Comparison of ENCODE assay signal across 12 mouse cellular contexts in genomic region chr1:84470342-84470741, GRCm38 (mm10).
DNase-seq lines count a peak whose midpoint lies in the region; ATAC-seq and TF ChIP-seq lines count a peak whose summit lies in the region.
"Had no signal": no experiment of that assay in that cellular context is flagged by ENCODE, and none has a peak within 500 bp of the region (broad histone marks: within the 10 kb centered on the region; RNA-seq: fewer than 3 reads in every experiment).

No protein-coding gene starts in this region.

- H3K27me3 ChIP-seq in midbrain, postnatal 0 days (ENCODE audit: insufficient read depth, low read length), result no peaks in the 10 kb centered on the region
- no peaks in the 10 kb centered on the region for H3K27me3 ChIP-seq in midbrain, embryonic 16.5 days (ENCODE audit: control insufficient read depth, insufficient read depth, low read depth, low read length)
- H3K27me3 ChIP-seq in small intestine, adult 2 months (ENCODE audit: control insufficient read depth, insufficient read depth, low read length), result no peaks in the 10 kb centered on the region
- H3K27me3 ChIP-seq: forebrain, embryonic 12.5 days; heart, embryonic 15.5 days; lung, embryonic 15.5 days had no signal

- H3K36me3 ChIP-seq in midbrain, postnatal 0 days (ENCODE audit: insufficient read depth, low read length), result no peaks in the 10 kb centered on the region
- no peaks in the 10 kb centered on the region for H3K36me3 ChIP-seq in midbrain, embryonic 16.5 days (ENCODE audit: control insufficient read depth, insufficient read depth, low read length)
- no peaks in the 10 kb centered on the region for H3K36me3 ChIP-seq in small intestine, adult 2 months (ENCODE audit: control insufficient read depth, insufficient read depth, low read length)
- H3K36me3 ChIP-seq: forebrain, embryonic 12.5 days; heart, embryonic 15.5 days; lung, embryonic 15.5 days had no signal

- TF ChIP-seq POLR2A in small intestine, adult 2 months (IDR thresholded peaks at IDR 0.05; ENCODE audit: low read depth, low read length), result no peak

- no peak overlapping the region for H3K27ac ChIP-seq in midbrain, postnatal 0 days (ENCODE audit: low read depth, low read length)
- H3K27ac ChIP-seq in midbrain, embryonic 16.5 days (ENCODE audit: low read length), result no peak overlapping the region
- H3K27ac ChIP-seq in small intestine, adult 2 months (ENCODE audit: insufficient read depth, low read depth, low read length), result no peak overlapping the region
- H3K27ac ChIP-seq: forebrain, embryonic 12.5 days; heart, embryonic 15.5 days; lung, embryonic 15.5 days had no signal

- no peak overlapping the region for H3K9ac ChIP-seq in midbrain, postnatal 0 days (replicated peaks; ENCODE audit: low read length, poor library complexity, severe bottlenecking)
- no peak overlapping the region for H3K9ac ChIP-seq in midbrain, embryonic 16.5 days (ENCODE audit: low read depth, low read length)
- H3K9ac ChIP-seq: forebrain, embryonic 12.5 days; heart, embryonic 15.5 days; lung, embryonic 15.5 days had no signal

- WGBS in midbrain, postnatal 0 days, result 69% methylated on average over 4 of the region's 4 CpGs
- WGBS in midbrain, embryonic 16.5 days, result 75% methylated on average over 4 of the region's 4 CpGs
- WGBS in small intestine, adult 2 months, result 67% methylated on average over 4 of the region's 4 CpGs

- intact Hi-C loops in heart, postnatal 36 days (cut with DNase I), result no loop called here

- H3K4me2 ChIP-seq in midbrain, postnatal 0 days (ENCODE audit: low read depth, low read length, poor library complexity, severe bottlenecking), result no peak overlapping the region
- H3K4me2 ChIP-seq in midbrain, embryonic 16.5 days (ENCODE audit: low read length), result no peak overlapping the region
- H3K4me2 ChIP-seq: forebrain, embryonic 12.5 days; heart, embryonic 15.5 days; lung, embryonic 15.5 days had no signal

- no peak for ATAC-seq in midbrain, postnatal 0 days (ENCODE audit: low FRiP score)
- no peak for ATAC-seq in midbrain, embryonic 16.5 days

- peak; percentile 12 for DNase-seq in adrenal gland, postnatal 25 days
- no peak for DNase-seq in adrenal gland, adult 2 months
- DNase-seq in midbrain, postnatal 0 days (ENCODE audit: low spot score), result no peak
- peak; percentile 8 for DNase-seq in embryo, embryonic 10 days (ENCODE audit: low spot score)
- DNase-seq in kidney, postnatal 25 days, result no peak
- no peak for DNase-seq in heart, postnatal 36 days
- DNase-seq: cerebellum, adult 9-10 months had no signal

- H3K4me1 ChIP-seq in midbrain, postnatal 0 days (ENCODE audit: insufficient read depth, low read length), result no peaks in the 10 kb centered on the region
- H3K4me1 ChIP-seq in midbrain, embryonic 16.5 days (ENCODE audit: control insufficient read depth, insufficient read depth, low read length), result no peaks in the 10 kb centered on the region
- H3K4me1 ChIP-seq in small intestine, adult 2 months (ENCODE audit: control insufficient read depth, insufficient read depth, insufficient read length, low read length), result no peaks in the 10 kb centered on the region
- H3K4me1 ChIP-seq: forebrain, embryonic 12.5 days; heart, embryonic 15.5 days; lung, embryonic 15.5 days had no signal

- no peak overlapping the region for H3K4me3 ChIP-seq in midbrain, postnatal 0 days (ENCODE audit: low read depth, low read length)
- H3K4me3 ChIP-seq in midbrain, embryonic 16.5 days (ENCODE audit: low read depth, low read length), result no peak overlapping the region
- no peak overlapping the region for H3K4me3 ChIP-seq in small intestine, adult 2 months (ENCODE audit: low read depth, low read length)
- H3K4me3 ChIP-seq: forebrain, embryonic 12.5 days; heart, embryonic 15.5 days; lung, embryonic 15.5 days had no signal

- no peaks in the 10 kb centered on the region for H3K9me3 ChIP-seq in midbrain, postnatal 0 days (ENCODE audit: low read length)
- no peaks in the 10 kb centered on the region; the same call in 1 of the 2 replicates for H3K9me3 ChIP-seq in midbrain, embryonic 16.5 days (replicated peaks; ENCODE audit: control insufficient read depth, low read length, poor library complexity, severe bottlenecking)
- H3K9me3 ChIP-seq: forebrain, embryonic 12.5 days; heart, embryonic 15.5 days; lung, embryonic 15.5 days had no signal

- TF ChIP-seq CTCF in midbrain, postnatal 0 days (IDR thresholded peaks at IDR 0.05), result peak; percentile 61
- TF ChIP-seq CTCF in small intestine, adult 2 months (IDR thresholded peaks at IDR 0.05; ENCODE audit: extremely low read depth, insufficient read length, insufficient replicate concordance, low read depth, low read length), result peak; percentile 80; the same call in 1 of the 2 replicates

Comparison
In these comparisons a context has a peak if more than half of its experiments do, and no peak if none do; other contexts are left out.
1. DNase-seq: peak in adrenal gland, postnatal 25 days (single experiment) and embryo, embryonic 10 days (single experiment); none in adrenal gland, adult 2 months (single experiment), midbrain, postnatal 0 days (single experiment), kidney, postnatal 25 days (0 of 2) and heart, postnatal 36 days (0 of 2).